Mouse (Mus musculus) myocyte (in vitro differentiated cells): ENCODE data around the gene Snx14. TPM values are rescaled to one million over a fixed set of nuclear protein-coding genes. Genes with fewer than 3 reads are reported as not detected.

Experiments
- H3K27me3 ChIP-seq: one replicate; pipeline ENCODE4 v1.6.1; 2011; ENCODE audit not compliant: control insufficient read depth, insufficient read depth, insufficient read length
- H3K36me3 ChIP-seq: one replicate; pipeline ENCODE4 v1.6.1; 2011; ENCODE audit not compliant: control insufficient read depth, insufficient read depth
- H3K4me2 ChIP-seq: one replicate; pipeline ENCODE4 v1.6.1; 2011; ENCODE audit warnings: low read depth, control low read depth
- H3K4me3 ChIP-seq: one replicate; pipeline ENCODE4 v1.5.1; 2011; ENCODE audit warnings: mild to moderate bottlenecking, control low read depth, moderate library complexity
- H3K79me2 ChIP-seq: one replicate; pipeline ENCODE4 v1.6.1; 2011; ENCODE audit not compliant: control insufficient read depth, insufficient read depth
- H3ac ChIP-seq: one replicate; pipeline ENCODE4 v1.6.1; 2011; ENCODE audit not compliant: control insufficient read depth, insufficient read length
- CEBPB ChIP-seq: IDR thresholded peaks from 2 replicates; pipeline ENCODE4 v1.6.1; 2011; ENCODE audit warnings: mild to moderate bottlenecking, moderate library complexity; ENCODE audit not compliant: poor library complexity, insufficient read depth, severe bottlenecking
- E2F4 ChIP-seq: IDR thresholded peaks from one replicate; pipeline ENCODE4 v1.6.1; 2011; ENCODE audit warnings: mild to moderate bottlenecking, control low read depth, moderate library complexity; ENCODE audit not compliant: insufficient read depth
- MAX ChIP-seq: IDR thresholded peaks from one replicate; pipeline ENCODE4 v1.6.1; 2011; ENCODE audit warnings: low read depth, mild to moderate bottlenecking, control low read depth
- MYOD1 ChIP-seq, 3 experiments: IDR thresholded peaks; one replicate each; pipeline ENCODE4 v1.6.1; 2011; ENCODE audit warnings: control low read depth in 2 of 3, low read depth in 2 of 3, mild to moderate bottlenecking in 2 of 3, moderate library complexity in 1 of 3; ENCODE audit not compliant: insufficient read length in 2 of 3, control insufficient read depth in 1 of 3
- MYOG ChIP-seq, 3 experiments: IDR thresholded peaks; one replicate each; pipeline ENCODE4 v1.6.1; 2011; ENCODE audit warnings: control low read depth in 2 of 3, low read depth in 2 of 3, mild to moderate bottlenecking in 2 of 3; ENCODE audit not compliant: insufficient read length in 2 of 3, control insufficient read depth in 1 of 3, insufficient read depth in 1 of 3
- POLR2A ChIP-seq: IDR thresholded peaks from one replicate; pipeline ENCODE4 v1.6.1; 2011; ENCODE audit warnings: low read depth, mild to moderate bottlenecking, control low read depth, moderate library complexity; ENCODE audit not compliant: insufficient read length
- POLR2AphosphoS2 ChIP-seq: IDR thresholded peaks from one replicate; pipeline ENCODE4 v1.6.1; 2011; ENCODE audit warnings: low read depth, control low read depth; ENCODE audit not compliant: insufficient read length
- REST ChIP-seq: IDR thresholded peaks from one replicate; pipeline ENCODE4 v1.6.1; 2011; ENCODE audit warnings: mild to moderate bottlenecking, control low read depth, moderate library complexity; ENCODE audit not compliant: insufficient read depth, insufficient read length
- SRF ChIP-seq: IDR thresholded peaks from one replicate; pipeline ENCODE4 v1.6.1; 2011; ENCODE audit warnings: low read depth; ENCODE audit not compliant: control insufficient read depth, insufficient read length
- TCF12 ChIP-seq: IDR thresholded peaks from one replicate; pipeline ENCODE4 v1.6.1; 2011; ENCODE audit warnings: mild to moderate bottlenecking, control low read depth; ENCODE audit not compliant: poor library complexity, insufficient read depth, severe bottlenecking
- TCF3 ChIP-seq: IDR thresholded peaks from one replicate; pipeline ENCODE4 v1.6.1; 2011; ENCODE audit warnings: low read depth, control low read depth; ENCODE audit not compliant: insufficient read length
- USF1 ChIP-seq: IDR thresholded peaks from one replicate; pipeline ENCODE4 v1.6.1; 2011; ENCODE audit warnings: low read depth, mild to moderate bottlenecking, control low read depth, moderate library complexity
- polyA plus RNA-seq: library from polyadenylated mRNA; unstranded; fragments of >200 nt; fragmentation: generic; extraction: Trizol; gene quantifications from one replicate; pipeline ENCODE4 v1.2.1, GENCODE M21; 2012; ENCODE audit warnings: missing spikeins

Gene Snx14
- polyA plus RNA-seq, 1 experiment, result 9.6 TPM

- Histone ChIP-seq H3K4me2 (no peak overlapping the region), H3K27me3 (no peaks in the 10 kb centered on the region), H3K36me3 (peaks cover 18% of the 10 kb centered on the region), H3K4me3 (no peak overlapping the region), H3ac (no peak overlapping the region), H3K79me2 (no peaks in the 10 kb centered on the region)
- no peak for TF ChIP-seq SRF
- no peak for TF ChIP-seq REST
- no peak; the same call in 1 of the 2 replicates for TF ChIP-seq CEBPB
- no peak for TF ChIP-seq MYOG (IDR thresholded peaks at IDR 0.05; ENCODE audit: control insufficient read depth in 1 of 3, insufficient read depth in 1 of 3, insufficient read length in 2 of 3, low read depth in 2 of 3)
Measured at GRCm38 (mm10) chr9:88380076-88380475, 58.7 kb downstream of the Snx14 start.

GRCm38 (mm10) chr9:88379057-88379456, 59.7 kb downstream of the Snx14 start:
- TF ChIP-seq POLR2AphosphoS2 (no peak), POLR2A (no peak), USF1 (no peak), MYOG (IDR thresholded peaks at IDR 0.05; ENCODE audit: control insufficient read depth in 1 of 3, insufficient read depth in 1 of 3, insufficient read length in 2 of 3, low read depth in 2 of 3) (no peak), TCF3 (no peak), CEBPB (no peak), REST (no peak), TCF12 (no peak)
- Histone ChIP-seq H3K27me3 (no peaks in the 10 kb centered on the region), H3K4me2 (no peak overlapping the region), H3K4me3 (no peak overlapping the region), H3ac (no peak overlapping the region), H3K36me3 (peaks cover 18% of the 10 kb centered on the region), H3K79me2 (no peaks in the 10 kb centered on the region)

GRCm38 (mm10) chr9:88377483-88377882, 61.3 kb downstream of the Snx14 start:
- no peak overlapping the region for H3ac ChIP-seq
- TF ChIP-seq POLR2AphosphoS2, result no peak
- no peak for TF ChIP-seq MAX
- TF ChIP-seq MYOD1 (IDR thresholded peaks at IDR 0.05; ENCODE audit: control insufficient read depth in 1 of 3, insufficient read length in 2 of 3, low read depth in 2 of 3), result no peak
- TF ChIP-seq TCF3, result no peak
- no peak for TF ChIP-seq POLR2A
- H3K4me3 ChIP-seq, result no peak overlapping the region
- H3K79me2 ChIP-seq, result no peaks in the 10 kb centered on the region
- H3K4me2 ChIP-seq, result no peak overlapping the region
- no peaks in the 10 kb centered on the region for H3K27me3 ChIP-seq
- peaks cover 12% of the 10 kb centered on the region for H3K36me3 ChIP-seq

- no peak for TF ChIP-seq CEBPB
- no peak for TF ChIP-seq E2F4
- no peak for TF ChIP-seq TCF12
- no peak for TF ChIP-seq MYOD1 (IDR thresholded peaks at IDR 0.05; ENCODE audit: control insufficient read depth in 1 of 3, insufficient read length in 2 of 3, low read depth in 2 of 3)
- TF ChIP-seq TCF3, result no peak
- no peak for TF ChIP-seq REST
- TF ChIP-seq POLR2AphosphoS2, result no peak
- TF ChIP-seq MYOG (IDR thresholded peaks at IDR 0.05; ENCODE audit: control insufficient read depth in 1 of 3, insufficient read depth in 1 of 3, insufficient read length in 2 of 3, low read depth in 2 of 3), result no peak
- no peak overlapping the region for H3ac ChIP-seq
- H3K79me2 ChIP-seq, result no peaks in the 10 kb centered on the region
- H3K36me3 ChIP-seq, result peaks cover 3% of the 10 kb centered on the region
- H3K4me3 ChIP-seq, result no peak overlapping the region
- H3K27me3 ChIP-seq, result no peaks in the 10 kb centered on the region
- H3K4me2 ChIP-seq, result peak overlapping the region; percentile 44
Measured at GRCm38 (mm10) chr9:88373001-88373400, 65.8 kb downstream of the Snx14 start.

- peaks cover 3% of the 10 kb centered on the region for H3K36me3 ChIP-seq
- no peak overlapping the region for H3ac ChIP-seq
- no peak overlapping the region for H3K4me3 ChIP-seq
- H3K4me2 ChIP-seq, result no peak overlapping the region
- TF ChIP-seq MYOG (IDR thresholded peaks at IDR 0.05; ENCODE audit: control insufficient read depth in 1 of 3, insufficient read depth in 1 of 3, insufficient read length in 2 of 3, low read depth in 2 of 3), result no peak
- TF ChIP-seq MAX, result no peak
- TF ChIP-seq REST, result no peak
- TF ChIP-seq MYOD1 (IDR thresholded peaks at IDR 0.05; ENCODE audit: control insufficient read depth in 1 of 3, insufficient read length in 2 of 3, low read depth in 2 of 3), result peak in 1 of 3 experiments; percentile 28
- H3K27me3 ChIP-seq, result no peaks in the 10 kb centered on the region
- H3K79me2 ChIP-seq, result no peaks in the 10 kb centered on the region
Measured at GRCm38 (mm10) chr9:88371201-88371600, 67.6 kb downstream of the Snx14 start.

- Histone ChIP-seq H3ac (no peak overlapping the region), H3K27me3 (no peaks in the 10 kb centered on the region), H3K4me3 (no peak overlapping the region), H3K4me2 (no peak overlapping the region), H3K36me3 (peaks cover under 1% of the 10 kb centered on the region), H3K79me2 (no peaks in the 10 kb centered on the region)
- TF ChIP-seq USF1 (no peak), MYOG (IDR thresholded peaks at IDR 0.05; ENCODE audit: control insufficient read depth in 1 of 3, insufficient read depth in 1 of 3, insufficient read length in 2 of 3, low read depth in 2 of 3) (no peak), REST (no peak), POLR2AphosphoS2 (no peak), CEBPB (no peak), SRF (no peak), TCF12 (no peak), E2F4 (no peak), MAX (no peak), MYOD1 (IDR thresholded peaks at IDR 0.05; ENCODE audit: control insufficient read depth in 1 of 3, insufficient read length in 2 of 3, low read depth in 2 of 3) (no peak), POLR2A (no peak), TCF3 (no peak)
Measured at GRCm38 (mm10) chr9:88369666-88370065, 69.1 kb downstream of the Snx14 start.
